Mouse (Mus musculus) myocyte (in vitro differentiated cells): ENCODE measurements around the gene Trpm1.

Experiments used
- E2F4 ChIP-seq: IDR thresholded peaks from one replicate; pipeline ENCODE4 v1.6.1; 2011; ENCODE audit warnings: mild to moderate bottlenecking, control low read depth, moderate library complexity; ENCODE audit not compliant: insufficient read depth
- MYOD1 ChIP-seq, 3 experiments: IDR thresholded peaks; one replicate each; pipeline ENCODE4 v1.6.1; 2011; ENCODE audit warnings: control low read depth in 2 of 3, low read depth in 2 of 3, mild to moderate bottlenecking in 2 of 3, moderate library complexity in 1 of 3; ENCODE audit not compliant: insufficient read length in 2 of 3, control insufficient read depth in 1 of 3
- POLR2A ChIP-seq: IDR thresholded peaks from one replicate; pipeline ENCODE4 v1.6.1; 2011; ENCODE audit warnings: low read depth, mild to moderate bottlenecking, control low read depth, moderate library complexity; ENCODE audit not compliant: insufficient read length
- POLR2AphosphoS2 ChIP-seq: IDR thresholded peaks from one replicate; pipeline ENCODE4 v1.6.1; 2011; ENCODE audit warnings: low read depth, control low read depth; ENCODE audit not compliant: insufficient read length
- REST ChIP-seq: IDR thresholded peaks from one replicate; pipeline ENCODE4 v1.6.1; 2011; ENCODE audit warnings: mild to moderate bottlenecking, control low read depth, moderate library complexity; ENCODE audit not compliant: insufficient read depth, insufficient read length
- TCF12 ChIP-seq: IDR thresholded peaks from one replicate; pipeline ENCODE4 v1.6.1; 2011; ENCODE audit warnings: mild to moderate bottlenecking, control low read depth; ENCODE audit not compliant: poor library complexity, insufficient read depth, severe bottlenecking
- USF1 ChIP-seq: IDR thresholded peaks from one replicate; pipeline ENCODE4 v1.6.1; 2011; ENCODE audit warnings: low read depth, mild to moderate bottlenecking, control low read depth, moderate library complexity

GRCm38 (mm10) chr7:64291722-64292121 lies 138.1 kb downstream of the Trpm1 start:
- TF ChIP-seq E2F4 (no peak), TCF12 (no peak), POLR2A (no peak), POLR2AphosphoS2 (no peak), REST (no peak), MYOD1 (IDR thresholded peaks at IDR 0.05; ENCODE audit: control insufficient read depth in 1 of 3, insufficient read length in 2 of 3, low read depth in 2 of 3) (no peak), USF1 (no peak)
